Mouse (Mus musculus) gastrocnemius, adult 2 months (tissue): ENCODE data around the gene Gm281. TPM values are rescaled to one million over a fixed set of nuclear protein-coding genes. Genes with fewer than 3 reads are reported as not detected.

Source experiments
- DNase-seq: peaks from one replicate; pipeline ENCODE4 v3.0.0; 2022
- H3K27ac ChIP-seq: fragments of 200-600 bp; 2 replicates; pipeline ENCODE4 v1.8.1; 2022; ENCODE audit warnings: mild to moderate bottlenecking
- H3K4me3 ChIP-seq: fragments of 200-600 bp; 2 replicates; pipeline ENCODE4 v1.8.1; 2022; ENCODE audit warnings: mild to moderate bottlenecking, moderate library complexity
- CTCF ChIP-seq: fragments of 200-600 bp; IDR thresholded peaks from 2 replicates; pipeline ENCODE4 v1.8.1; 2022; ENCODE audit warnings: antibody characterized with exemption, mild to moderate bottlenecking, moderate library complexity
- intact Hi-C: fragments of 180-260 bp; cut with DNase I; formaldehyde crosslinking; loops from one replicate; pipeline ENCODE4 v1.15.1; 2025
- total RNA-seq, 2 experiments: library from RNA; stranded (reverse); gene quantifications; 2 replicates each; pipeline ENCODE4 v1.2.3; 2021

The Gm281 gene
- total RNA-seq, 2 experiments from 2014 or later, result not detected

GRCm38 (mm10) chr14:13917630-13918029 is 3.4 kb upstream of the Gm281 start:
- no peak for DNase-seq
- no peak overlapping the region for H3K4me3 ChIP-seq
- H3K27ac ChIP-seq, result no peak overlapping the region
- intact Hi-C loops, result loop anchor here (5.0 kb wide), 1 partner anchor 560 kb away; no protein-coding TSS in a partner anchor
- TF ChIP-seq CTCF, result peak; percentile 80

GRCm38 (mm10) chr14:13917208-13917607 is 2.9 kb upstream of the Gm281 start:
- DNase-seq, result no peak
- no peak for TF ChIP-seq CTCF
- intact Hi-C loops, result loop anchor here (5.0 kb wide), 1 partner anchor 560 kb away; no protein-coding TSS in a partner anchor
- no peak overlapping the region for H3K27ac ChIP-seq
- no peak overlapping the region for H3K4me3 ChIP-seq

- TF ChIP-seq CTCF, result no peak
- H3K4me3 ChIP-seq, result no peak overlapping the region
- DNase-seq, result no peak
- intact Hi-C loops, result loop anchor here (5.0 kb wide), 1 partner anchor 558 kb away; no protein-coding TSS in a partner anchor
- H3K27ac ChIP-seq, result no peak overlapping the region
These were observed 929 bp upstream of the Gm281 start for GRCm38 (mm10) chr14:13915207-13915606.

GRCm38 (mm10) chr14:13910148-13910547 is 4.1 kb downstream of the Gm281 start:
- Histone ChIP-seq H3K4me3 (no peak overlapping the region), H3K27ac (no peak overlapping the region)
- no peak for TF ChIP-seq CTCF
- DNase-seq, result no peak
- intact Hi-C loops, result no loop called here

- TF ChIP-seq CTCF, result no peak
- intact Hi-C loops, result no loop called here
- Histone ChIP-seq H3K4me3 (no peak overlapping the region), H3K27ac (no peak overlapping the region)
- DNase-seq, result no peak
These were observed 7.1 kb downstream of the Gm281 start for GRCm38 (mm10) chr14:13907145-13907544.

GRCm38 (mm10) chr14:13906461-13906860 is 7.8 kb downstream of the Gm281 start:
- DNase-seq, result no peak
- TF ChIP-seq CTCF, result no peak
- intact Hi-C loops, result no loop called here
- no peak overlapping the region for H3K4me3 ChIP-seq
- H3K27ac ChIP-seq, result no peak overlapping the region

- peak; percentile 69 for TF ChIP-seq CTCF
- DNase-seq, result peak; percentile 34
- intact Hi-C loops, result loop anchor here (5.0 kb wide), 1 partner anchor 544 kb away; no protein-coding TSS in a partner anchor
- Histone ChIP-seq H3K27ac (0 out of 2 replicates have a peak overlapping the region, but pooled peaks have one; percentile 48), H3K4me3 (peak overlapping the region; percentile 74)
These were observed 12.6 kb downstream of the Gm281 start for GRCm38 (mm10) chr14:13901611-13902067.

GRCm38 (mm10) chr14:13895198-13895597 is 19.1 kb downstream of the Gm281 start:
- no peak for TF ChIP-seq CTCF
- intact Hi-C loops, result no loop called here
- DNase-seq, result no peak
- H3K4me3 ChIP-seq, result no peak overlapping the region
- no peak overlapping the region for H3K27ac ChIP-seq

- DNase-seq, result no peak
These were observed 20.5 kb downstream of the Gm281 start for GRCm38 (mm10) chr14:13893748-13894147.

GRCm38 (mm10) chr14:13861416-13861815 is 52.9 kb downstream of the Gm281 start:
- no peak for DNase-seq
- no peak for TF ChIP-seq CTCF
- intact Hi-C loops, result no loop called here
- Histone ChIP-seq H3K4me3 (no peak overlapping the region), H3K27ac (no peak overlapping the region)

More at GRCm38 (mm10) chr14:13893748-13894147, 20.5 kb downstream of the Gm281 start:
- no peak overlapping the region for H3K27ac ChIP-seq
- H3K4me3 ChIP-seq, result no peak overlapping the region
- intact Hi-C loops, result no loop called here
- TF ChIP-seq CTCF, result no peak

GRCm38 (mm10) chr14:13812801-13813479 is 101.3 kb downstream of the Gm281 start:
- intact Hi-C loops, result no loop called here
- no peak for TF ChIP-seq CTCF
- Histone ChIP-seq H3K4me3 (no peak overlapping the region), H3K27ac (no peak overlapping the region)
- no peak for DNase-seq

GRCm38 (mm10) chr14:13790446-13790845 is 123.8 kb downstream of the Gm281 start:
- intact Hi-C loops, result no loop called here
- Histone ChIP-seq H3K4me3 (no peak overlapping the region), H3K27ac (no peak overlapping the region)
- TF ChIP-seq CTCF, result no peak
- DNase-seq, result no peak

GRCm38 (mm10) chr14:13790001-13790400 is 124.3 kb downstream of the Gm281 start:
- TF ChIP-seq CTCF, result no peak
- H3K4me3 ChIP-seq, result no peak overlapping the region
- intact Hi-C loops, result no loop called here
- H3K27ac ChIP-seq, result no peak overlapping the region
- DNase-seq, result no peak

- no peak for DNase-seq
- Histone ChIP-seq H3K27ac (no peak overlapping the region), H3K4me3 (no peak overlapping the region)
- intact Hi-C loops, result no loop called here
- TF ChIP-seq CTCF, result no peak
These were observed 131.3 kb downstream of the Gm281 start for GRCm38 (mm10) chr14:13782970-13783369.
